Mouse (Mus musculus): ENCODE measurements around the gene Timm17a.

The Timm17a gene

GRCm38 (mm10) chr1:135313284-135314031, at the start of gene Timm17a:
Gene Timm17a, minus strand, starts transcription at chr1:135313778.
- peak; percentile 87 to 91 for DNase-seq (ENCODE audit: low spot score in 2 of 2)

GRCm38 (mm10) chr1:135362115-135362514, 48.5 kb upstream of the Timm17a start:
- DNase-seq (ENCODE audit: low spot score in 2 of 2): no peak

GRCm38 (mm10) chr1:135361491-135361890, 47.9 kb upstream of the Timm17a start:
- DNase-seq (ENCODE audit: low spot score in 2 of 2): no peak

GRCm38 (mm10) chr1:135359071-135359470, 45.5 kb upstream of the Timm17a start:
- DNase-seq (ENCODE audit: low spot score in 2 of 2): no peak

GRCm38 (mm10) chr1:135351953-135352352, 38.4 kb upstream of the Timm17a start:
- DNase-seq (ENCODE audit: low spot score in 2 of 2): no peak

GRCm38 (mm10) chr1:135347498-135348169, 34.1 kb upstream of the Timm17a start:
- no peak for DNase-seq (ENCODE audit: low spot score in 2 of 2)

GRCm38 (mm10) chr1:135346891-135347290, 33.3 kb upstream of the Timm17a start:
- no peak for DNase-seq (ENCODE audit: low spot score in 2 of 2)

- no peak for DNase-seq (ENCODE audit: low spot score in 2 of 2)
Observed at GRCm38 (mm10) chr1:135344026-135344425, 30.4 kb upstream of the Timm17a start.

- no peak for DNase-seq (ENCODE audit: low spot score in 2 of 2)
Observed at GRCm38 (mm10) chr1:135341947-135342346, 28.4 kb upstream of the Timm17a start.

GRCm38 (mm10) chr1:135330578-135330977, 17.0 kb upstream of the Timm17a start:
- no peak for DNase-seq (ENCODE audit: low spot score in 2 of 2)

GRCm38 (mm10) chr1:135328368-135328767, 14.8 kb upstream of the Timm17a start:
- DNase-seq (ENCODE audit: low spot score in 2 of 2): no peak

- no peak for DNase-seq (ENCODE audit: low spot score in 2 of 2)
Observed at GRCm38 (mm10) chr1:135325934-135326333, 12.4 kb upstream of the Timm17a start.

- DNase-seq (ENCODE audit: low spot score in 2 of 2): no peak
Observed at GRCm38 (mm10) chr1:135324571-135324970, 11.0 kb upstream of the Timm17a start, which contains the start of gene Lmod1. Gene Lmod1, plus strand, starts transcription at chr1:135324807.

GRCm38 (mm10) chr1:135323367-135323901, 9.9 kb upstream of the Timm17a start:
- no peak for DNase-seq (ENCODE audit: low spot score in 2 of 2)

GRCm38 (mm10) chr1:135312201-135312600, 1.4 kb downstream of the Timm17a start:
- no peak for DNase-seq (ENCODE audit: low spot score in 2 of 2)

GRCm38 (mm10) chr1:135311356-135311755, 2.2 kb downstream of the Timm17a start:
- no peak for DNase-seq (ENCODE audit: low spot score in 2 of 2)

- no peak for DNase-seq (ENCODE audit: low spot score in 2 of 2)
Observed at GRCm38 (mm10) chr1:135290908-135291307, 22.7 kb downstream of the Timm17a start.

GRCm38 (mm10) chr1:135286311-135286710, 27.3 kb downstream of the Timm17a start:
- no peak for DNase-seq (ENCODE audit: low spot score in 2 of 2)

GRCm38 (mm10) chr1:135283826-135284291, 29.7 kb downstream of the Timm17a start, which contains the start of gene Rnpep:
Gene Rnpep, minus strand, starts transcription at chr1:135284084.
- DNase-seq (ENCODE audit: low spot score in 2 of 2): peak; percentile 29 to 37

GRCm38 (mm10) chr1:135283287-135283825, 30.2 kb downstream of the Timm17a start:
- peak in 1 of 2 experiments; percentile 6 for DNase-seq (ENCODE audit: low spot score in 2 of 2)

- no peak for DNase-seq (ENCODE audit: low spot score in 2 of 2)
Observed at GRCm38 (mm10) chr1:135282536-135283286, 30.9 kb downstream of the Timm17a start.

GRCm38 (mm10) chr1:135281841-135282240, 31.7 kb downstream of the Timm17a start:
- no peak for DNase-seq (ENCODE audit: low spot score in 2 of 2)
